Mouse (Mus musculus) embryonic facial prominence, embryonic 11.5 days (tissue): ENCODE measurements at regions not wholly inside any gene's neighbourhood (a gene's known extent, or its start where the extent isn't known, plus 50 kb on each side); places are given as distances from the start of the nearest gene placed in this dataset.

Experiments
- ATAC-seq: fragments of 200-750 bp; cut with Nextera tagmentation; replicated peaks from 2 replicates; pipeline ENCODE4 v1.8.0; 2017; ENCODE audit warnings: low read depth; ENCODE audit not compliant: insufficient number of reproducible peaks, low FRiP score, low TSS enrichment
- DNase-seq: peaks from one replicate; pipeline ENCODE4 v3.0.0-alpha.2; 2015; ENCODE audit warnings: low spot score
- H3K27ac ChIP-seq: fragments of 300-500 bp; sonication (generic); replicated peaks from 2 replicates; pipeline ENCODE4 v1.5.1; 2014; ENCODE audit warnings: mild to moderate bottlenecking, low read depth, low read length, control low read depth
- H3K27me3 ChIP-seq: fragments of 300-500 bp; sonication (generic); 2 replicates; pipeline ENCODE4 v1.6.1; 2014; ENCODE audit warnings: mild to moderate bottlenecking, low read length, moderate library complexity, mixed read lengths; ENCODE audit not compliant: control insufficient read depth, insufficient read depth
- H3K36me3 ChIP-seq: fragments of 300-500 bp; sonication (generic); replicated peaks from 2 replicates; pipeline ENCODE4 v1.6.1; 2014; ENCODE audit warnings: low read depth, mild to moderate bottlenecking, low read length, moderate library complexity, mixed read lengths; ENCODE audit not compliant: control insufficient read depth, insufficient read depth
- H3K4me1 ChIP-seq: fragments of 300-500 bp; sonication (generic); 2 replicates; pipeline ENCODE4 v1.6.1; 2014; ENCODE audit warnings: low read length, mixed read lengths; ENCODE audit not compliant: control insufficient read depth, insufficient read depth
- H3K4me2 ChIP-seq: fragments of 300-500 bp; sonication (generic); 2 replicates; pipeline ENCODE4 v1.6.1; 2014; ENCODE audit warnings: low read depth, mild to moderate bottlenecking, control low read depth, low read length, moderate library complexity
- H3K4me3 ChIP-seq: fragments of 300-500 bp; sonication (generic); 2 replicates; pipeline ENCODE4 v1.5.1; 2014; ENCODE audit warnings: low read depth, low read length, control low read depth
- H3K9ac ChIP-seq: fragments of 300-500 bp; sonication (generic); replicated peaks from 2 replicates; pipeline ENCODE4 v1.6.1; 2014; ENCODE audit warnings: mild to moderate bottlenecking, control low read depth, low read length
- H3K9me3 ChIP-seq: fragments of 300-500 bp; sonication (generic); replicated peaks from 2 replicates; pipeline ENCODE4 v1.6.1; 2016; ENCODE audit warnings: mild to moderate bottlenecking, low read length, inconsistent platforms, mixed read lengths; ENCODE audit not compliant: control insufficient read depth
- WGBS: fragments of 180-500 bp; shearing (Covaris S2); extraction: QIAGEN DNeasy Blood & Tissue Kit; methylation state at CpG from one replicate; pipeline ENCODE4 v1.1.7; 2014; 5-methylcytosine and 5-hydroxymethylcytosine counted together

- Histone ChIP-seq H3K4me3 (no peak overlapping the region), H3K4me2 (no peak overlapping the region), H3K36me3 (no peaks in the 10 kb centered on the region), H3K4me1 (no peaks in the 10 kb centered on the region), H3K27me3 (no peaks in the 10 kb centered on the region), H3K9ac (no peak overlapping the region), H3K9me3 (no peaks in the 10 kb centered on the region), H3K27ac (no peak overlapping the region)
- ATAC-seq (no peak), DNase-seq (no peak)
- WGBS, result 79% methylated on average over 2 of the region's 2 CpGs
These were observed 56.0 kb upstream of the Slc22a23 start for GRCm38 (mm10) chr13:34401031-34401430.

GRCm38 (mm10) chr13:34398847-34399246, 53.9 kb upstream of the Slc22a23 start:
- 86% methylated on average over 3 of the region's 3 CpGs for WGBS

DNA sequence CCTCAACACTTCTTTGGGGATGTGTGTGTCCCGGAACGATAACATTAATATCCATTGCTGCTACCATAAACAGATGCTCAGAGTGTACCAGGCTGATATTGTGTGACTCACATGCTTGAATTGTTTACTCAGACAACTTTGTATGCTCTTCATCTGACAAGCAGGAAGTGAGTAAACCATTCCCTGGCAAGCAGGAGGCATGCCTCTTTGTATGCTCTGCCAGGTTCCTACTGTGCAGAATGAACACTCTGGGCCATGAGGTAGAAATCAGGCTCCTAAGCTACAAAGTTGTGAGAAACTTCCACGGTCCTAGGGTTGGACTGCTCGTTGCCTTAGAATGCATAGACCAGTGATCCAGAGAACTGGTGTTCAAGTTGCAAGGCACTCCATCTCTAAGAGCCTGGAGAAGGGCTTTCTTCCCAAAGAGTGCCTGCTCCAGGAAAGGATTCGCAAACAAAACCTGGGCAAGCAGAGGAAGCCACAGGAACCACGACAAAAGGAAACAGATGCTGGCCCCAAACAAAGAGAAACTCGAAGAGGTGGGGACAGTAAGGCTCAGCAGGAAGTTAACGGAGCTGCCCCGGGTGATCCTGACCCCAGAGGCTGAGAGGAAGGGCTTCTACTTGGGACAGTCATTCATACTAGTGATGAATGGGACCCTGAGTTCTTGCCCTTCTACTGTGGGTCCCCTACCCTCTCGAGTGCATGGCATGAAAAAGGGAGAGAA, 53.2 kb upstream of the Slc22a23 start:
- Histone ChIP-seq H3K27me3 (no peaks in the 10 kb centered on the region), H3K9me3 (no peaks in the 10 kb centered on the region), H3K9ac (no peak overlapping the region), H3K4me3 (no peak overlapping the region), H3K36me3 (no peaks in the 10 kb centered on the region), H3K4me1 (no peaks in the 10 kb centered on the region), H3K27ac (no peak overlapping the region), H3K4me2 (no peak overlapping the region)
- ATAC-seq, result no peak
- WGBS, result 36% methylated on average over 10 of the region's 10 CpGs
- peak; percentile 10 for DNase-seq

More at GRCm38 (mm10) chr13:34398847-34399246, 53.9 kb upstream of the Slc22a23 start:
- no peak overlapping the region for H3K9ac ChIP-seq
- H3K27ac ChIP-seq, result no peak overlapping the region
- ATAC-seq (no peak), DNase-seq (no peak)
- H3K9me3 ChIP-seq, result no peaks in the 10 kb centered on the region
- no peaks in the 10 kb centered on the region for H3K4me1 ChIP-seq
- no peaks in the 10 kb centered on the region for H3K27me3 ChIP-seq
- H3K4me3 ChIP-seq, result no peak overlapping the region
- H3K4me2 ChIP-seq, result no peak overlapping the region
- no peaks in the 10 kb centered on the region for H3K36me3 ChIP-seq

DNA sequence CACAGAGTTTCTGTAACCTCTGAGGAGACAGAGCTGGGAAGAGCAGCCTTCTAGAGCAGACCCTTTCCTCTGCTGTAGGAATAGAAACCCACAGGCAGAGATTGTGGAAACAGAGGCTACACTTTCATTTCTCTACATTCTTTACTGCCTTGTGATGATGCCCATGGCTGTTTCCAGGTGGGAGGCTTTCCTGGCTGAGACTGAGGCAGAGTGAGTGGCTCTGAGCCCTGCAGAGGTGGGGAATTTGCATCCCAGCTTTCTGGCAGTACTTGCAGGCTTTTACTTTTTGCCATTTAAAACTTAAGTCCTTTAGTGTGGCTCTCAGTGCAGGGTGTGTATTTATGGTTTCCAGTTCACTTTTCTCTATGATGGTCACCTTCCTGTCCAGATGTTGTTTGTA, 50.5 kb upstream of the Slc22a23 start:
- Histone ChIP-seq H3K27me3 (no peaks in the 10 kb centered on the region), H3K36me3 (no peaks in the 10 kb centered on the region), H3K9me3 (no peaks in the 10 kb centered on the region), H3K4me3 (no peak overlapping the region), H3K4me2 (no peak overlapping the region), H3K4me1 (no peaks in the 10 kb centered on the region), H3K9ac (no peak overlapping the region), H3K27ac (no peak overlapping the region)
- ATAC-seq (no peak), DNase-seq (no peak)

DNA sequence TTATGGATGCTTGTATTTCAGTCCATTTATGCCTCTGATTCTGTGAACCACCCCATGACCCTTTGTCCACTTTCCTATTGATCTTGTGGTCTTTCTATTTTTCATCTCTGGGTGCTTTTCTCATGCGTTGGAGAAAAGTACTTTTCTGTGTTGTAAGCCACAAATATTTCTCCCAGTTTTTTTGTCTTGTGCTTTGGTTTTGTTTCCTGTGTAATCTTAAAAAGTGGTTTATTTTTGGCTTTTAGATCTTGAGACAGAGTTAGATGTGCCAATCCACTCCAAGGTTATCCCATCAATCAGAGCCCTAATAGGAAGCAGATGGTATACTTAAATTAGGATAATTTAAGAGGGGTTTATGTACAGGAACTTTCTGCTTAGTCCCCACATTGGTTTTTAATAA, 50.0 kb upstream of the Slc22a23 start:
- ATAC-seq, result no peak
- Histone ChIP-seq H3K9me3 (no peaks in the 10 kb centered on the region), H3K4me1 (no peaks in the 10 kb centered on the region), H3K27me3 (no peaks in the 10 kb centered on the region), H3K36me3 (no peaks in the 10 kb centered on the region), H3K9ac (no peak overlapping the region), H3K4me3 (no peak overlapping the region), H3K4me2 (no peak overlapping the region), H3K27ac (no peak overlapping the region)
- WGBS, result 61% methylated on average over 1 of the region's 1 CpGs
- peak; percentile 49 for DNase-seq
